Mouse (Mus musculus): ENCODE data around the gene Stat5a.

GRCm38 (mm10) chr11:100810516-100810915 lies 48.6 kb upstream of the Stat5a start:
- TF ChIP-seq CTCF (IDR thresholded peaks at IDR 0.05; ENCODE audit: low read depth) (no peak), EP300 (optimal IDR thresholded peaks at IDR 0.05) (no peak)
